Mouse (Mus musculus): ENCODE measurements around the gene Glo1.

The Glo1 gene

DNA sequence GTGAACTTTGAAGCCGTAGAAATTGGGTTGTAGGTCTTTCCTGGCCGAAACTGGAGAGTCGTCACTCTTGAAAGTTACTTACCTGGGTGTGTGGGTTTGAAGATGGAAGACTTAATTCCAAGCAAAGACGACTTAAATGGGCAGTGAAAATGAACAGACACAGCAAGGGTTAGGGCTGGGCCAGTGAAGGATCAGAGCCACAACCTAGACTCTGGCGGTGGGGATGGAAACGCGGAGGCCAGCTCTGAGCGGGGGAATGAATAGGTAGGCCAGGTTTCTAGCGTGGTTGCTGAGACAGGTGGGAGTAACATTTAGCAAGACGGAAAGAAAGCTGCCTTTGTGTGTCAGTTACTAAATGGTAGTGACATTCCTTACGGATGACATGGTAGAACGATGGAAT is 49.7 kb downstream of the Glo1 start:
- DNase-seq: peak; percentile 30

DNA sequence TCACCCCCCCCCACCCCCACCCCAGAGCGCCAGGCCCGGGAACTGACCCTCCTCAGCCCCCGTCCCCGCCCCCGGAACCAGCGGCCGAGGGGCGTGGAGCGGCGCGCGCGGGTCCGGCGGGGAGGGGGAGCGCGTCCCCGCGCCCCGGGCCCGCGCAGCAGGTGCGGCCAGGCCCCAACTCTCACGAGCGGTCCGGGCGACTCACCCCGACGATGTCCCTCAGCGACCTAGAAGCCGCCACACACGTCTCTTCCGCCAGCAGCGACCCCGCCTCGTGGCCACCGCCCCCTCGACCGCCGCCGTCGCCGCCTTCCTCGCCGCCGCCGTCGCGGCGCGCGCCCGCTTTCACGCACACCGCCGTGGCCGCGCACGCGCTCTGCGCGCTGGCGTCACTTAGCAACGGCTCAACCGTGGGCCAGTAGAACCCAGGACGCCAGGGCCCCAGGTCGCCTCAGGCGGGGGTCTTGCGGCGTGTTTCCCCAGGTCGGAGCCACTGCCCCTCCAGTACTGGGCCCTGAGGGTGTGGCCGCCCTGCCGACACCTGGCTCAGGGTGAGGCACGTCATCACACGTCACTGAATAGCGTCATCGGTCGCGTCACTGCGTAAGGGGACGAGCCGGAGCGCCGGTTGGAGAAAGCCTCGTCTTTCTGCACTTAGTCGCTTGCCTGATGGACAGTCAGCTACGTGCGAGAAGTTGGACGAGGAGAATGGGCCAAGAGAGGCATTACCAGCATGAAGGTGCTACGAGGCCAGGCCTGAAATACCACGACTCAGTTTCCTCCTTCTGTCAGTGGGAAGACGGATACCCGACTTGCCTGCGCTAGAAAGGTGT is 50.5 kb downstream of the Glo1 start, which contains the start of gene Btbd9:
Gene Btbd9, minus strand, starts transcription at position 548 of the 833 bp plus-strand sequence.
- peak; percentile 95 for DNase-seq

DNA sequence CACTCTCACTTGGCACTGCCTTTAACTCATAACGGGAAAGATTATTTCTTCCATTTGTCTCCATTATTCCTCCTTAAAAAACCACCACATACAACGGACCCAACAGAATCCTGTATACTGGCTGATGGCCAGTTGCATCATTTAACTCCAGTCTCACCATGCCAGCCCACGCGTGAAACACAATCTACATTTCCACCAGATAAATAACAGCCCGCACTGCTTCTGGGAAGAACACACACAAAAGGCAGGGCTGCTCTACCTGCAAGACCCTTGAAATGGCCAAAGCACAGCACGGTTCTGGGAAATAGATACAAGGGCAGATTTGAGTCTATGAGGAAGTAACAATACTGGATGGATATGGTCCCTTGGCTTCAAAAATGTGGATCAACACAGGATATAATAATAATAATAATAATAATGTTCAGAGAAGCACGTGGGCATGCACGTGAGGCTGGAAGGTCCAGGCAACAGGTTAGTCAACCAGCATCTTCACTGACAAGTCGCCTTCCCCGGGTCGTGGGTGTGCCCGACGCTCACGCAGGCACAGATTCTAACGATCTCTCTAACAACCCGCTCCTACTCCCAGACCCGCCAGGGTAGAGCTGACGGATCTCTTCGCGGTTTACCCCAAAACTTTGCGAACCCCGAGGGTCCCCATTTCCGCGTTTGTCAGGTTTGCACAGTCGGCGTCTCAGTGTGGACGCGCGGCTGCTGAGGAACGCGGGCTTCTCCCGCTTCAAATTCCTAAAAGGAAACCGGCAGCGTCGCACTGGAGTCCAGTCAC is 51.4 kb downstream of the Glo1 start:
- DNase-seq: peak; percentile 74

DNA sequence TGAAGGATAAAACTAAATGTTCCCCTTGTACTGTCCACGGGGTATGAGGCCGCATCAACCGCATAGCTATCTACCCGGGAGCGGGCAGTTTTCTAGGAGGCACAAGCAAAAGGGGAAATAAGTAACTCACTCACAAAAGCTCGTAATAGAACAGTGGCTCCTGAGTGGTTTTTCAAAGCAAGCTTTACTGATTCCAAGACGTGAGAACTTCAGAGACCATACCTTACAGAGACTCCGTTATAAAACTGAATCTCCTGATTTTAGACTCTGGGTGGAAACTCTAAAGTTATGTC is 51.9 kb downstream of the Glo1 start:
- DNase-seq: no peak

DNA sequence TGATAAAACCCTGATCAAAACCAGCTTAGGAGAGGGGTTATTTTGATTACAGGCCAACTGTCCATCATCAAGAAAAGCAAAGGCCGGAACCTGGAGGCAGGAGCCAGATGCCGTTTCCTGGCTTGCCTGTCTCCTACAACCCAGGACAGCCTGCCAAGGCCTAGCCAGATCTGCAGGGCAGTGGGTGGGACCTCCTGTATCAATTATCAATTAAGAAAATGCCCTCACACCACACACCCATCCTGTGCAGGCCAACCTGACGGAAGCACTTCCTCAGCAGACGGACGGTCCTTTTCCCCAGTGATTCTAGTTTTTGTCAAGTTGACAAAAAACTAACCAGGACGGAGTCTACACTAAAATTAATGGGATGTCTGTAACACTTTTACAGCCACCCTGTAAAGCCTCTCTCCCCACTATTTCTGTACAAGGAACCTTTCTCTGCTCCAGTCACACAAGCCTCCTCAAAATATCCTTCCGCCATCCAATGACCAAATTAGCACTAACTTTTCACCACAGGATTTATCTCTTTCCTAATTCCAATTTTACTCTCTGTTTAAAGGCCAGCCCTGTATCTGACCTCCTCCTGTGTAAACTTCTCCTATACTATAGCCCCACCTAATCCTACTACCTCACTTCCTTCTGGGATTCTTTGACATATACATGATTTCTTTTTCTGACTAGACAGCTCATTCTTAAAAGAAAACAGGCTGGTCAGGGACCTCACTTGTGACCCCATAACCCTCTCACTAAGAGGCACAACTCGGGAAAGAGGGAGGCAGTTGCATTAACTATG is 52.5 kb downstream of the Glo1 start:
- DNase-seq: no peak

DNA sequence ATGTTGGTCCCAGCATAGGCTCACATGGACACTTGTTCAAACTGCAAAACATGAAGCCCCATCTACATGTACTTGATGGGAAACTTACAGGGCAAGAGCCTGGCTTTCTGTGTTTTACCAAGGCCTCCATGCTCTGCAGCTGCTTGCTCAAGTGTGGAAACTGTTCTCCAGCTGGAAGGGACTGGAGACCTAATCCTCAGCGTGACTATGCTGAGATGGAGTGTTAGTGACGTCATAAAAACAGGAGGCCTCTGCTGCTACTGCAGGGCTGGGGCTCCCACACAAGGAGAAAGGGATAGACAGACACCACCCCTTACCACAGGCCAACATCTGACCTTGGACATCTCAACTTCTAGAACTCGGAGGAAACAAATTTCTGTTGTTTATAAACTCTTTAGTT is 55.7 kb downstream of the Glo1 start:
- DNase-seq: no peak

DNA sequence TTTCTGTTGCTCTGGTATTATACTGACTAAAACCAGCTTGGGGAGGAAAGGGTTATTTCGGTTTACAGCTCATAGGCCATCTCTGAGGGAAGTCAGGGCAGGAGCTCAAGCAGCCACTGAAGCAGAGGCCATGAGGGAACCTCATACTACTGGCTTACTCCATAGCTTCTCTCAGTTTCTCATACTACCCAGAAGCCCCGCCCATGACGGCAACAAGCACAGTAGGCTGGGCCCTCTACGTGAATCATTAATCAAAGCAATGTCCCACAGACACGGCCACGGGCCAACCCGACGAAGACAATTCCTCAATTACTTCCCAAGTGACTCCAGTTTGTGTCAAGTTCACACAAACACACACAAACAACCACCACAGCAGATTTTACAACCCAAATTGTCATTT is 56.5 kb downstream of the Glo1 start:
- no peak for DNase-seq

DNA sequence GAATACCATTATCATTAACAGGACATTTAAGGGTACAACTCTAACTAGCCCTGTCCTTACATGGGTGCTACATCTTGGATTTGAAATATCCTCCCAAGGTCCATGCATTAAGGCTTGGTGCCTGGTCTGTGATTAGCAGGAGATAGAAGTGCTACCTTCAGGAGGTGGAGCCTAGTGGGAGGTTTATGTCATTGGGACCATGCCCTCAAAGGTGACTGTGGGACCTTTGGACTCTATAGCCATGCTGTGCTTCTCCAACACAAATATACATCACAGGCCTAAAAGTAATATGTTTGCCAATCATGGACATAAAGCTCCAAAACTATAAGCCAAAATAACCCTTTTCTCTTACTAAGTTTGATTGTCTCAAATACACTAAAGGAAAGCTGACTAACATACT is 58.2 kb downstream of the Glo1 start:
- no peak for DNase-seq

DNA sequence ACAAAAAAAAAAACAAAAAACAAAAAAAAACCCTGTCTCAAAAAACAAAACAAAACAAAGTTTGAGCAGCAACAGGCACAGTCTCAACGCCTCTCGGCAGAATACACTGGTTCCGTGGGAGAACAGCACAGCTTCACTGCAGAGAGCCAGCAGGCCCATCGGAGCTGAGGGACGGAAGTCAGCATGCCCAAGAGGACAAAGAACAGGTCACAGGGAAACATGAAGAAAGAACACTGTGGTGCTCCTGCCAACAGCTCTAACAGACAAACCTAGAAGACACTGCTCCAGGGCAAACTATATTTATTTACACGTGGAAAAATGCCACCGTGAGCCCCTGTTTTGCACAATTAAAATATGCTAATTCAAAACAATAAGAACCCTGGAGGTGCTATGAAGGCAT is 61.7 kb downstream of the Glo1 start:
- no peak for DNase-seq

DNA sequence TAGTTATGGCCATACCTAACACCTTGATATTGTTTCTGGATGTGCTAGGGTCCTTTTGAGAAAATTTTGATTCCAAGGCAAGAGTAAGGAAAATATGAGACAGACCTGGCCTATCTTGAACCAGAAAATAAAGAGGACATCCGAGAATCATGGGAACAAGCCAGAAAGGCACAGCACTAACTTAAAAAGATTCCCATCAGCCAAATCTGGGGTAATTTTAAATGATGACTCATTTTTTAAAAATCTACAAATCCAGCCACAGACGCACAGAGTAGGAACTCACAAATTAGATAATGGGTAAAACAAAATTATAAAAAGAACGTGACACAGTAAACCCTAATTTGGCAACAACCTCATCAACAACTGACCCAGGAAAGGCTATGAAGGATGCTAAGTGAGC is 62.3 kb downstream of the Glo1 start:
- DNase-seq: no peak

DNA sequence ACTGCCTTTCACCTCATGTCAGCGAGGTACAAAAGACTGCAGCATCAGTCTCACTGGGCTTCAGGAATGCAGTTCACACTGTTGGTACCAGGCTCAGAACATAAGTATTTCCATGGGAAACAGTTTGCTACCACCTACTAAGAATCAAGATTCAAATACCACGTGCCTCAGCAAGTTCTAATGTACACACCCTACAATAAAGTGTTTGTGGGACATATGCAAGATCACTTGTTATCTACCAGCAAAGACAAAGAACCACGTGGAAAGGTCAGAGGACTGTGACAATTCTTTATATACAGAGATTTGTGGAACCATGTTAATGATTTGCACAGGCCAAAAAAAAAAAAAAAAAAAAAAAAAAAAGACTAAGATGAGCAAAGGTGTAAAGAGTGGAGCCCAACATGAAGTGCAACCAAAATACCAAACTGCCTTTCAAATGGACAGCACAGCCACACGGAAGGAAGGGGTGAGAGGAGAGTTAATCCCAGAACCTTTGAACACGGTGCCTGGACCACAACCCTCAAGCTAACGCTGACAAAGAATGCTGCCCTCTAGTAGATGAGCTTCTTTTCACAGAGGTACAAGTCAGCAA is 63.1 kb downstream of the Glo1 start:
- DNase-seq: no peak

DNA sequence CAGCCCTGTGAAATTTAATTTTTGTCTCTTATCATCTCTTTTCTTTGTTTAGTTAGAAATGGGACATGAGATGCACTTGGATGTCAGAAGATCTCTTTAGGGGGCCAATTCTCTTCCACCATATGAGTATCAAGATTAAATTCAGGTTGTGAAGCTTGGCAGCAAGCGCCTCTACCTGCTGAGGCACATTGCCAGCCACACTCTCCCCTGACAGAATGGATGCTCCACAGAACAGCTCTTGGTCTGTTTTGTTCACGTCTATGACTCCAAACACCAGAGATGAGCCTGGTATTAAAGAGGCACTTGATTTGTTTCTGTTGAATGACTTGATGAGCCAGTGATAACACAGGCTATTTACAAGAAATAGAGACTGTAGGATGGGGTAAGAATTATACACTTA is 63.9 kb downstream of the Glo1 start:
- DNase-seq: no peak

DNA sequence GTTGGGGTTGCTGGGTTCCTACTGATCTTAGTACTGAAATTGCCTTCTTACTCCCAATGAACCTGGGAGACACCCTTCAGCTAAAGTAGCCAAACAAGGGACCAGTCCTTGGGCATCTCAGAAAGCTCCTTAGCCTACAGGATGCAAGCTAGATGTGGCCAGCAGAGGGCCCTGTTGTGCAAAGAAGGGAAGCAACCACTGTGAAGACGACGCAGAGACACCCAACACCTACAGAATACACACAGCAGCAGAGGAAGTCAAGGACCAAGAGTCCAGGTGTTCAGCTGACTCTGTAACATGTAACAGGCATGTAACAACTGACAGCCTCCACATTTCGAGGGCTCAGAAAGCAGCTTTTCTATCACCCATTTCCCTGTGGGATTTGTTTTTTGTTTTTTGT is 67.1 kb downstream of the Glo1 start:
- peak; percentile 94 for DNase-seq

DNA sequence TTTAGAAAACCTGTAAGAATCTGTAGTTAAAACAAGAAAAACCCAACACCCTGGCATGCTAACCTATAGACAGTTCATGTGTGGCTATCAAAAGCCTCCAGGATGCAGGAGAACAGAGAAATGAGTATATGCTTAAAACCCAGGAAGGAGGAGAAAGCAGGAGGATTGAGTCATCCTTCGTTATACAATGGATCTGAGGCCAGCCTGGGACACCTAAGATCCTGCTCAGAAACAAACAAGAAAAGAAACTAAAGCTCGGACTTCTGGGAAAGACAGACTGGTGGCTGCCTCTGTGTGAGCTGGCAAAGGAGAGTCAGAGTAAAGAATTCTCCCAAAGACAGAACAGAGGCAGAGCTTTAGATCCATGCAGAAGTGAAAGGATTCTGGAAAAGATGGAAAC is 68.0 kb downstream of the Glo1 start:
- no peak for DNase-seq

DNA sequence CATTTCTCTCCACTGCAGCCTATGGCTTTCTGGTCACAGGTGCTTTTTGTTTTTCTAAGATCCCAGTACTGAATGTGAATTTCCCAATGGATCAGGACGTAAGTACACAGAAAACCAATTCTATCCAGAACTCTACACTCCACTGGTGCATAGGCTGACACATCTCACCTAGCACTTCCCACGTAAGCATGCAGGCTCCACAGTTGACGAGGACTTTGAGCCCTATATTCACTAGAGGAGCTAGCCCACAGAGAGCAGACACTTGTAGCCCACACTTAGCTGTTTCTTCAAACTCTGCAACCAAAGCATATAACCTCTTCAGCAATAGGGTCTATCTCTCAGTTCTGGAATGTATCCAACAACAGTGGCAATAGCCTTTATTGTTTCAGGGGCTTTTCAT is 70.2 kb downstream of the Glo1 start:
- no peak for DNase-seq

DNA sequence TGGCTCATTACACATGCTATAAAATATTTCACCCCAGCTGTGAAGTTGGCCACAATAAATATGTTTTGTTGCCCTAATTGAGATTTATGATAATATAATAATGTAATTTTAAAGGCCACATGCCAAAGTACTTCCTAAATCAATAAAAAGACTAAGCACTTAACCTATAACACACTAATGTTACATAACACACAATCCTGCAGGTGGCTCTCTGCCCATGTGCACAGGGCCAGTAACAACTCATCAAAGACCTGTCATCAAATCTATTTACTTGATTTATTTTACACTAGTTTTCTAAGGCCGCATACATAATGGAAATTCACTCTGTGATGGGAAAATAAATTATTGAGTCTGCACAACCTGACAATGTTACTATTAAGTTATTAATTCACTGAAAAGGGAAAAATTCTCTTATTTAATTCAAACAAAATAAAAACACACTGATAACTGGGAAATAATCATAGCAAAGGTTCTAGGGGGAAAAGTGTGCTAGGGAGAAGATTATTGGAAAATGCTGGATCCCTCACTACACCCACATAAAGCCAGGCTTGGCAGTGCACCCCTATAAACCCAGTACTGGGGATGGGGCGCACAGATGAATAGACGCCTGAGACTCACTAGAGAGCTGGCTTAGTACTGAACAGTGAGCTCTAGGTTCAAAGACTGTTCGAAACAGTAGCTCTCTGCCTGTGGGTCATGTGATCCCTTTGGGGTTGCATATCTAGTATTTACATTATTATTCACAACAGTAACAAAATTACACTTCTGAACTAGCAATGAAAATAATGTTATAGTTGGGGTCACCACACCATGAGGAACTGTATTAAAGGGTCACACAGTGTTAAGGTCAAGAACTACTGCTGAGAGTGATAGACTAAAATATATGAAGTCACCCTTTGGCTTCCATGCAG is 73.4 kb downstream of the Glo1 start:
- no peak for DNase-seq

DNA sequence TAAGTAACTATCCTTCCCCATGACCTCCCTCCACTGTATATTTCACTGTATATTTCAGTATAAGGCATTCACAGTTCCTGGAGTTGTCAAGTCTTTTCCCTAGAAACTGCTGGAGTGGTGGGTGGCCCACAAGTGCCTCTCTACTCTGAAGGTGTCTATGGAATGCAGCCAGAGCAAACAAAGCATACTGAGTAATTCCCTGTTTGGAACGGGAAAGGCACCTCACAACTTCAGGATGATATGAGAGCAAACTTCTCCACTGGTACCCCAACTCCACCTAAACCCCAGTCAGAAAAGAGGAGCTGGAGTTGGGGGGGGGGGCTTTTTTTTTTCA is 75.9 kb downstream of the Glo1 start:
- DNase-seq: no peak

DNA sequence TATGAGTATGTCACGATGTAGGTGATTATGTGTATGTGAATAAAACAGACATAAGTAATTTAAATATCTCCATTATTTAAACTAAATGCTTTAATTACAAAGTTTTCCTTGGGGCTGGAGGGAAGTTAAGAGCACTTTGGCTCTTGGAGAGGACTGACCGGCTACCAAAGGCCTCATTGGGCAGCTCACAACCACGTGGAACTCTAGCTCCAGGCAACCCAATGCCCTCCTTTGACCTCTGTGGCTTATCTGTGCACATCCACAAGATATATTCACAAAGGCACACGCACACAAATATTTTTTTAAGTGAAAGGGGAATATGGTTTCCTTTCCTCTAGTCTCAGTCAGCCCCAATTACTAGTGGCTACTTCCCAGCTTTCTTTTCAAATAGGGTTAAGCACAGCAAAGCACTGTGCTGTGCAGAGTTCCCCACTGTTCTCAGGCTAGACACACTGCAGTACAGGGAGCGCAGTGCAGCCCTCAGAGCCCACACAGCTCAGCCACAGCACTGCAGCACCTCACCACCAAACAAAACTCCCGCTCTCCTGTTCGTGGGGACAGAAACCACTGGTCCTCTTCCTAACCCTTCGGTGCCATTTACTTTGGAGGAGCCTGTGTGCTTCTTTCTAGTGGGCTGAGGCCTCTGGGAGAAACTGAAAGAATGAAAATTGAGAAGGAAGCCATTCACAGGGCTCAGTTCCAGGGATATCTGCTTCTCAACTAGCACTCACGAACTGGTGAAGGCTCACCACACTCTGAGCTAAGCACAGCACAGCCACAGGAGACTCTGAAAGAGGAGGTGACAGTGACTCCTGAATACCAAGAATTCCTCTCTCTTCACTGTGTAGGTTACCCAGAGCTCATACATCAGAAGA is 76.5 kb downstream of the Glo1 start:
- DNase-seq: no peak

DNA sequence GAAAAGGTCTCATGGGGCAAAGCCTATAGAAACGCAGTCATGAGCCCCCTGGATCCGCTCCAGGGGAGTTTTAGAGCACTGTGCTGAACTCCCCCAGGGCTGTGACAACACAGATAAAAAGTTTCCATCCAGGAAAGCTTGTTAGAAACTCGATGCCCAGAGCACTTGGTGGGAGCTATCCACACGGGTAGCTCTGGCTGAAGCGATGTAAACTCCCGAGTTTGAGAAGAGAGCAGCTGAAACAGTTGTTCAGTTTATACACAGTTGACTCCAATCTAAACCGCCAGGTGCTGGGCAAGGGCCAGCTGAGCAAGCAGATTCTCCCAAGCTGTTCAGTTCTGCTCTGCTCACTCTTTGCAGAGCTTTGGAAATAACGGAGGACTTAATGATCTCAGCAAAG is 87.6 kb downstream of the Glo1 start:
- DNase-seq: no peak

DNA sequence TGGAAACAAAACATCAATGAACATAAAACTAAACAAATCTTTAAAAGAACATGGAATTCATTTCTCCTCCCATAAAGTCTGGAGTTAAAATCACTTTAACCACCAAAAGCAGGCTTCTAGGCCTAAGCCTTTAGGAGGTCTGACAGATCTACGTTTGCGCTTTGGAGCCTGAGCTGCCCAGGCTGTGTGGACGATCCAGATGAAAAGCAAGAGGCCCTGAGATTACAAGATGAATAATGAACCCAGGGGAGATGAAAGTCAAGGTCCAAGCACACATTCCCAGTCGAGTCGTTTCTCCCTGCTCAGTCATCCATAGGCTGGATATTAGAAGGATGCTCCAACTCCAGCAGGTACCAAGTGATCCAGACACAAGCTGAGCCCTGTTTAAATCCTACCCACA is 90.0 kb downstream of the Glo1 start:
- DNase-seq: no peak
